Mouse (Mus musculus): ENCODE measurements around the gene Wfdc15b.

DNA sequence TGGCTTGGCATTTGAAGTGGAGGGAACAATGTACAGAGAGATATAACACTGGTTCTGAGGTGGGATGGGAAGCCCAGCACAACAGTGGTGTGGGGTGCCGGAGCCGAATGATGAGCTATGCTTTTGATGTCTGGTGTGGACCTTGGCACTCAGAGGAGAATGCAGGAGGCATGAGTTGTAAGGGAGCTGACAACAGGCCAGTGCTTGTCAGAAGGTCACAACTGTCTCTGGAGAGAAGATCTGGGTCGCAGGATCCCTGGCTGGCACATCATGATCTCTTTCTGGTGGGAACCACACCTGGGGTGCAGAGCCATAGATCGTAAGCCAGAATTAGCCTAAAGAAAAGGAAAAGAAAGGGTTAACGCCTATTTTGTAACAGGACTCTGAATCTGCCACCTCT is 43.6 kb downstream of the Wfdc15b start:
- TF ChIP-seq POLR2A (IDR thresholded peaks at IDR 0.05; ENCODE audit: low read depth, low read length) (no peak), CTCF (IDR thresholded peaks at IDR 0.05; ENCODE audit: borderline replicate concordance, insufficient read depth, low read length) (no peak)
